Mouse (Mus musculus) limb, embryonic 14.5 days (tissue): ENCODE data around the gene Mvb12b. TPM values are rescaled to one million over a fixed set of nuclear protein-coding genes. Genes with fewer than 3 reads are reported as not detected.
A peak's percentile ranks its signal among the peaks of the same experiment; 100 is the strongest.

Source experiments
- ATAC-seq: fragments of 200-750 bp; cut with Nextera tagmentation; 2 replicates; pipeline ENCODE4 v1.8.0; 2017; ENCODE audit warnings: low read depth, moderate number of reproducible peaks, moderate TSS enrichment; ENCODE audit not compliant: low FRiP score
- DNase-seq: peaks from one replicate; pipeline ENCODE4 v3.0.0-alpha.2; 2015; ENCODE audit warnings: low spot score
- H3K27ac ChIP-seq: fragments of 300-500 bp; sonication (generic); replicated peaks from 2 replicates; pipeline ENCODE4 v1.5.1; 2014; ENCODE audit warnings: low read depth, mild to moderate bottlenecking, low read length, moderate library complexity, mixed read lengths
- H3K27me3 ChIP-seq: fragments of 300-500 bp; sonication (generic); 2 replicates; pipeline ENCODE4 v1.6.1; 2014; ENCODE audit warnings: low read length, mixed read lengths; ENCODE audit not compliant: control insufficient read depth, insufficient read depth
- H3K36me3 ChIP-seq: fragments of 300-500 bp; sonication (generic); 2 replicates; pipeline ENCODE4 v1.6.1; 2014; ENCODE audit warnings: mild to moderate bottlenecking, low read length, moderate library complexity, mixed read lengths; ENCODE audit not compliant: control insufficient read depth, insufficient read depth
- H3K4me1 ChIP-seq: fragments of 300-500 bp; sonication (generic); 2 replicates; pipeline ENCODE4 v1.6.1; 2014; ENCODE audit warnings: antibody characterized with exemption, low read length, mixed read lengths; ENCODE audit not compliant: control insufficient read depth, insufficient read depth
- H3K4me2 ChIP-seq: fragments of 300-500 bp; sonication (generic); replicated peaks from 2 replicates; pipeline ENCODE4 v1.6.1; 2014; ENCODE audit warnings: low read depth, mild to moderate bottlenecking, low read length, moderate library complexity; ENCODE audit not compliant: severe bottlenecking
- H3K4me3 ChIP-seq: fragments of 300-500 bp; sonication (generic); replicated peaks from 2 replicates; pipeline ENCODE4 v1.5.1; 2014; ENCODE audit warnings: low read length
- H3K9ac ChIP-seq: fragments of 300-500 bp; sonication (generic); 2 replicates; pipeline ENCODE4 v1.6.1; 2014; ENCODE audit warnings: mild to moderate bottlenecking, low read depth, low read length, moderate library complexity; ENCODE audit not compliant: severe bottlenecking
- H3K9me3 ChIP-seq: fragments of 300-500 bp; sonication (generic); 2 replicates; pipeline ENCODE4 v1.6.1; 2016; ENCODE audit warnings: low read length; ENCODE audit not compliant: control insufficient read depth
- POLR2A ChIP-seq: fragments of 200-500 bp; IDR thresholded peaks from 2 replicates; pipeline ENCODE4 v1.8.0; 2012; ENCODE audit warnings: inconsistent platforms, mild to moderate bottlenecking, moderate library complexity, borderline replicate concordance; ENCODE audit not compliant: insufficient read depth, insufficient read length; ENCODE audit errors: extremely low read depth
- WGBS: fragments of 180-500 bp; shearing (Covaris S2); extraction: QIAGEN DNeasy Blood & Tissue Kit; methylation state at CpG from one replicate; pipeline ENCODE4 v1.1.7; 2014; 5-methylcytosine and 5-hydroxymethylcytosine counted together
- polyA plus RNA-seq, 2 experiments: library from polyadenylated mRNA; depleted of rRNA in 1 of 2; stranded (reverse) in 1 of 2; unstranded in 1 of 2; fragments of >200 nt; fragmentation: Nextera tagmentation in 1 of 2; extraction: Ambion mirVana in 1 of 2; gene quantifications; 2 replicates each; pipeline versions ENCODE4 v1.2.1 to v1.2.3; 2012 to 2014

Mvb12b gene
- polyA plus RNA-seq, 2 experiments = 17.5 to 26.6 TPM

GRCm38 (mm10) chr2:33885264-33885651 lies 2.5 kb downstream of the Mvb12b start:
- H3K4me2 ChIP-seq = 0 out of 2 replicates have a peak overlapping the region, but pooled peaks have one; percentile 2
- no peaks in the 10 kb centered on the region for H3K27me3 ChIP-seq
- H3K9me3 ChIP-seq = no peaks in the 10 kb centered on the region
- H3K36me3 ChIP-seq = no peaks in the 10 kb centered on the region
- H3K9ac ChIP-seq = no peak overlapping the region
- no peak for DNase-seq
- no peak overlapping the region for H3K4me3 ChIP-seq
- WGBS = 74% methylated on average over 3 of the region's 3 CpGs
- peaks cover 23% of the 10 kb centered on the region for H3K4me1 ChIP-seq
- H3K27ac ChIP-seq = no peak overlapping the region
- ATAC-seq = no peak
- TF ChIP-seq POLR2A = no peak

- Histone ChIP-seq H3K27ac (no peak overlapping the region), H3K4me3 (no peak overlapping the region), H3K4me2 (0 out of 2 replicates have a peak overlapping the region, but pooled peaks have one; percentile 2), H3K9me3 (no peaks in the 10 kb centered on the region), H3K9ac (no peak overlapping the region), H3K36me3 (no peaks in the 10 kb centered on the region), H3K4me1 (peaks cover 23% of the 10 kb centered on the region), H3K27me3 (no peaks in the 10 kb centered on the region)
- DNase-seq (no peak), ATAC-seq (0 out of 2 replicates have a peak, but pooled peaks have one; percentile 10)
- WGBS = 88% methylated on average over 7 of the region's 7 CpGs
- TF ChIP-seq POLR2A = no peak
These were observed 3.0 kb downstream of the Mvb12b start for GRCm38 (mm10) chr2:33884623-33885263.

- ATAC-seq = no peak
- no peak overlapping the region for H3K9ac ChIP-seq
- no peak for DNase-seq
- no peaks in the 10 kb centered on the region for H3K27me3 ChIP-seq
- no peaks in the 10 kb centered on the region for H3K9me3 ChIP-seq
- no peak overlapping the region for H3K4me2 ChIP-seq
- H3K4me3 ChIP-seq = no peak overlapping the region
- H3K27ac ChIP-seq = no peak overlapping the region
- TF ChIP-seq POLR2A = no peak
- peaks cover under 1% of the 10 kb centered on the region for H3K36me3 ChIP-seq
- WGBS = 83% methylated on average over 2 of the region's 2 CpGs
- H3K4me1 ChIP-seq = peaks cover 47% of the 10 kb centered on the region
These were observed 8.5 kb downstream of the Mvb12b start for GRCm38 (mm10) chr2:33879223-33879622.

- Histone ChIP-seq H3K36me3 (peaks cover 9% of the 10 kb centered on the region), H3K4me1 (peaks cover 54% of the 10 kb centered on the region), H3K27me3 (no peaks in the 10 kb centered on the region), H3K9me3 (no peaks in the 10 kb centered on the region), H3K4me3 (no peak overlapping the region), H3K27ac (no peak overlapping the region), H3K4me2 (no peak overlapping the region), H3K9ac (no peak overlapping the region)
- no peak for TF ChIP-seq POLR2A
- ATAC-seq (no peak), DNase-seq (no peak)
- WGBS = 32% methylated on average over 11 of the region's 11 CpGs
These were observed 9.3 kb downstream of the Mvb12b start for GRCm38 (mm10) chr2:33878437-33878836.

GRCm38 (mm10) chr2:33877663-33878360 lies 9.9 kb downstream of the Mvb12b start:
- no peak for ATAC-seq
- H3K27ac ChIP-seq = peak overlapping the region; percentile 83; the same call in 1 of the 2 replicates
- H3K9me3 ChIP-seq = no peaks in the 10 kb centered on the region
- peaks cover 60% of the 10 kb centered on the region for H3K4me1 ChIP-seq
- no peak for DNase-seq
- 53% methylated on average over 6 of the region's 6 CpGs for WGBS
- no peaks in the 10 kb centered on the region for H3K27me3 ChIP-seq
- H3K36me3 ChIP-seq = peaks cover 15% of the 10 kb centered on the region
- no peak overlapping the region for H3K4me2 ChIP-seq
- no peak overlapping the region for H3K4me3 ChIP-seq
- H3K9ac ChIP-seq = no peak overlapping the region
- TF ChIP-seq POLR2A = no peak
